Mouse (Mus musculus): ENCODE data around the gene Stac. TPM values are rescaled to one million over a fixed set of nuclear protein-coding genes. Genes with fewer than 3 reads are reported as not detected.

Gene Stac
- polyA plus RNA-seq, 1 experiment from 2014 or later = 4.0 TPM

DNA sequence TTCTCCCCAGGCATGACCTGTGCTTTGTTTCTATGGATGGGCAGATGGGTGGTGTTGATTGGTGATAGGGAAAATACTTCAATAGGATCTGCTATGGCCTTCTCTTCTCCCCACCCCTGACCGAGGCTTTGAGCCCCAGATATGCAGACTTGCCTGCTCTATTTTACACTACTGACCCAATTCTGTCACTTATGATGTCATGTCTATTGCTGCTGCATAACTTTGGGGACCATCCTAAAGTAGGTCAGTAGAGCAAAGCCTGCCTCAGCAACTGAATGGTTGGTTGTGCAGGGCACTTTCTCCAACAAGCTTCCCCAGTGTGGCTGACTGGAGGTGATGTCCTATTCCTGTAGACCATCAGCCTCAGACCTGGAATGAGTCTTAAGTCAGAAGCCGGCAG, 69.0 kb downstream of the Stac start:
- Histone ChIP-seq H3K9me3 (ENCODE audit: low read length) (no peaks in the 10 kb centered on the region), H3K4me3 (ENCODE audit: low read length) (no peak overlapping the region), H3K27me3 (ENCODE audit: insufficient read depth, low read length) (no peaks in the 10 kb centered on the region), H3K9ac (replicated peaks; ENCODE audit: low read length) (no peak overlapping the region), H3K4me1 (ENCODE audit: insufficient read depth, low read length) (no peaks in the 10 kb centered on the region), H3K36me3 (ENCODE audit: insufficient read depth, low read length) (no peaks in the 10 kb centered on the region), H3K27ac (ENCODE audit: low read length) (no peak overlapping the region), H3K4me2 (replicated peaks; ENCODE audit: low read depth, low read length) (no peak overlapping the region)
- WGBS = 78% methylated on average over 2 of the region's 2 CpGs
- no peak for ATAC-seq (ENCODE audit: low FRiP score, low TSS enrichment)

DNA sequence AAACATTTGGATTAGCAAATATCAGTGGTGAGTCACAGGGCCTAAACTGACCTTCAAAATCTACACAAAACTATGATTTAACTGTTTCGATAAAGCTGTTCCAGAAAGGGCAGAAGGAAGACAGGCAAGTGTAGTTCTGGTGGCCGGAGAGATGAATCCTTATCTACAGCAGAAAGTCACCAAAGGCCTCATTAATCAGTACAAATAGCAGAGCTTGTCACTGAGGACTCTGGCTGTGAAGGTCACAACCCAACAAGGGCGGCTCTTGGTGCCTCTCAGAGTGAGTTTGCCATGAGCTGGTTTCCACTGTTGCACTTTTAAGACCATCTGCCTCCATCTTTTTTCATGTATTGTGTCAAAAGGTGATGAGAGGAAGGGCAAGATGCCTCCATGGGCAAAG, 78.8 kb downstream of the Stac start:
- H3K4me3 ChIP-seq (ENCODE audit: low read length) = no peak overlapping the region
- ATAC-seq (ENCODE audit: low FRiP score, low TSS enrichment) = no peak
- no peaks in the 10 kb centered on the region for H3K9me3 ChIP-seq (ENCODE audit: low read length)
- WGBS = 55% methylated on average over 3 of the region's 3 CpGs
- H3K27me3 ChIP-seq (ENCODE audit: insufficient read depth, low read length) = no peaks in the 10 kb centered on the region
- no peak overlapping the region for H3K9ac ChIP-seq (replicated peaks; ENCODE audit: low read length)
- H3K4me1 ChIP-seq (ENCODE audit: insufficient read depth, low read length) = no peaks in the 10 kb centered on the region
- H3K27ac ChIP-seq (ENCODE audit: low read length) = no peak overlapping the region
- H3K36me3 ChIP-seq (ENCODE audit: insufficient read depth, low read length) = no peaks in the 10 kb centered on the region
- no peak overlapping the region for H3K4me2 ChIP-seq (replicated peaks; ENCODE audit: low read depth, low read length)

DNA sequence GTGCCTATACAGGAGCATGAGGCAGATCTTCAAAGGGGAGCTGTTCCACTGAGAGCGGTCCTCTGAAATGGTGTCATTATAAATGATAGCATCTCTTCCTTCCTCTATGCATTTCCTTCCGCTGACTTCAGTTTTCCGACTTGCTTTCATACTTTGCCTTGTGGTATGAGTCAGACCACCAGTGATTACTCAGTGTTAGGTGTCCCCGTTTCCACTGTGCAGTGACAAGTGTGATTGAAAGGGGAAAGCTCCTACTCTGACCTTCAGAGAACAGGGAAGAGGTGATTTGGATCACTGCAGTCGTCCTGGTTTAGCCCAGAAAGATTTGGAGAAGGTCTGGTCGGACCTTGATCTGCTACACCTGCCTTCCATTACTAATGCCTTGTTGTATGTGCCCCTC, 81.4 kb downstream of the Stac start:
- no peaks in the 10 kb centered on the region for H3K36me3 ChIP-seq (ENCODE audit: insufficient read depth, low read length)
- 30% methylated on average over 6 of the region's 6 CpGs for WGBS
- H3K27me3 ChIP-seq (ENCODE audit: insufficient read depth, low read length) = no peaks in the 10 kb centered on the region
- ATAC-seq (ENCODE audit: low FRiP score, low TSS enrichment) = no peak
- no peak overlapping the region for H3K4me2 ChIP-seq (replicated peaks; ENCODE audit: low read depth, low read length)
- H3K27ac ChIP-seq (ENCODE audit: low read length) = no peak overlapping the region
- H3K9ac ChIP-seq (replicated peaks; ENCODE audit: low read length) = no peak overlapping the region
- H3K4me1 ChIP-seq (ENCODE audit: insufficient read depth, low read length) = no peaks in the 10 kb centered on the region
- H3K9me3 ChIP-seq (ENCODE audit: low read length) = no peaks in the 10 kb centered on the region
- H3K4me3 ChIP-seq (ENCODE audit: low read length) = no peak overlapping the region

DNA sequence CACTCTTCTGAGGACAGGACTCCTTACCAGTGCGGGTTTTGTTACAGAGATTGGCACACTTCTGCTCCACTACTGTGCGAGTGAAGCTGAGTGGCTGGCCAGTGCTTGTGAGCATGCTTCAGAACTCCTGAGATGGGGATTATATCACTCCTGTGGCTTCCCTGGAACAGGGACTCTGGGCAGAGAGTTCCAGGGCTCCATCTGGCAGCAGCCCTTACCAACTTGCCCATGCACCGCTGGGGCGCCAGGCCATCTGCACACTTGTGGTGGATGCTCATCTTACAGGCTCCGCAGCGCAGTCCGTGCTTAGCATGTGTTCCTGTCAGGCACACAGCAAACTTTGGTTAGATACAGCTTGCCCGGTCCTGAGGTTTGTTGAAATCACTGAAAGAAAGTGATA, 83.5 kb downstream of the Stac start:
- no peaks in the 10 kb centered on the region for H3K9me3 ChIP-seq (ENCODE audit: low read length)
- no peak overlapping the region for H3K4me2 ChIP-seq (replicated peaks; ENCODE audit: low read depth, low read length)
- H3K9ac ChIP-seq (replicated peaks; ENCODE audit: low read length) = no peak overlapping the region
- no peak for ATAC-seq (ENCODE audit: low FRiP score, low TSS enrichment)
- 92% methylated on average over 8 of the region's 8 CpGs for WGBS
- H3K36me3 ChIP-seq (ENCODE audit: insufficient read depth, low read length) = no peaks in the 10 kb centered on the region
- no peak overlapping the region for H3K27ac ChIP-seq (ENCODE audit: low read length)
- H3K27me3 ChIP-seq (ENCODE audit: insufficient read depth, low read length) = no peaks in the 10 kb centered on the region
- H3K4me1 ChIP-seq (ENCODE audit: insufficient read depth, low read length) = no peaks in the 10 kb centered on the region
- no peak overlapping the region for H3K4me3 ChIP-seq (ENCODE audit: low read length)

DNA sequence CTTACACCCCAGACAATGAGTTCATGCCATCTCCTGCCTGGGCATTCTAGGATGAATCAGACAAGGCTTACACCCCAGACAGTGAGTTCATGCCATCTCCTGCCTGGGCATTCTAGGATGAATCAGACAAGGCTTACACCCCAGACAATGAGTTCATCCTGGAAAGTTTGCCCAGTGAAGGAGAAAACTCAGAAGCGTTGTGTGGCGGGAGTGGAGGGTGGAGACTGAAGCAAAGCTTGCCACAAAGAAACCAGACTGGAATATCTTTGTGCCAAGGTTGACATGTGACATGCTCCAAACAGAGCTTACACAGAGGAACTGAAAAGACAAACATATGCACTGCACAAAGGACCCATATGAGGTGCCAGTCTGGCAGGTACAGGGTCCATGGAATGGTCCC, 102.6 kb downstream of the Stac start:
- H3K9ac ChIP-seq (replicated peaks; ENCODE audit: low read length) = no peak overlapping the region
- H3K4me3 ChIP-seq (ENCODE audit: low read length) = no peak overlapping the region
- H3K27me3 ChIP-seq (ENCODE audit: insufficient read depth, low read length) = no peaks in the 10 kb centered on the region
- H3K4me1 ChIP-seq (ENCODE audit: insufficient read depth, low read length) = no peaks in the 10 kb centered on the region
- no peak overlapping the region for H3K27ac ChIP-seq (ENCODE audit: low read length)
- no peaks in the 10 kb centered on the region for H3K9me3 ChIP-seq (ENCODE audit: low read length)
- no peak overlapping the region for H3K4me2 ChIP-seq (replicated peaks; ENCODE audit: low read depth, low read length)
- H3K36me3 ChIP-seq (ENCODE audit: insufficient read depth, low read length) = no peaks in the 10 kb centered on the region
- no peak for ATAC-seq (ENCODE audit: low FRiP score, low TSS enrichment)
- 90% methylated on average over 2 of the region's 2 CpGs for WGBS

DNA sequence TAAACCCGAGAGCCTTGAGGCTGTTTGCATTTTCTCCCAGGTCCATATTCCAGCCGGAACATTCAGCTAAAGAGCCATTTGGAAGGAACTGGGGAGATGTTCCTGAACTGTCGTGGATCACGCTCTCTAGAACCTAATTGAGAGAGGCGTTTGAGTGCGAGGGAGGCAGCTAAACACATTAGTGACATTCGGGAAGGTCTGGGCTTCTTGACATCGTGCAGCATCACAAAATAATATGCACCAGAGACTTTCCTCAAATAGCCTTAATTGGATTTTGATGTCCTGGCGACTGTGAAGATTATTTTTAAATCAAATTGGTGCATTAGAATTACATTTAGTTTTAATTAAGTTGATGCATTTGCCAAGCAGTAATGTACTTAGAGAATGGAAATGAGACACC, 111.4 kb downstream of the Stac start:
- H3K27ac ChIP-seq (ENCODE audit: low read length) = no peak overlapping the region
- H3K4me3 ChIP-seq (ENCODE audit: low read length) = no peak overlapping the region
- no peak overlapping the region for H3K4me2 ChIP-seq (replicated peaks; ENCODE audit: low read depth, low read length)
- H3K27me3 ChIP-seq (ENCODE audit: insufficient read depth, low read length) = no peaks in the 10 kb centered on the region
- no peaks in the 10 kb centered on the region for H3K9me3 ChIP-seq (ENCODE audit: low read length)
- no peak for ATAC-seq (ENCODE audit: low FRiP score, low TSS enrichment)
- 50% methylated on average over 9 of the region's 9 CpGs for WGBS
- no peaks in the 10 kb centered on the region for H3K4me1 ChIP-seq (ENCODE audit: insufficient read depth, low read length)
- no peak overlapping the region for H3K9ac ChIP-seq (replicated peaks; ENCODE audit: low read length)
- no peaks in the 10 kb centered on the region for H3K36me3 ChIP-seq (ENCODE audit: insufficient read depth, low read length)

DNA sequence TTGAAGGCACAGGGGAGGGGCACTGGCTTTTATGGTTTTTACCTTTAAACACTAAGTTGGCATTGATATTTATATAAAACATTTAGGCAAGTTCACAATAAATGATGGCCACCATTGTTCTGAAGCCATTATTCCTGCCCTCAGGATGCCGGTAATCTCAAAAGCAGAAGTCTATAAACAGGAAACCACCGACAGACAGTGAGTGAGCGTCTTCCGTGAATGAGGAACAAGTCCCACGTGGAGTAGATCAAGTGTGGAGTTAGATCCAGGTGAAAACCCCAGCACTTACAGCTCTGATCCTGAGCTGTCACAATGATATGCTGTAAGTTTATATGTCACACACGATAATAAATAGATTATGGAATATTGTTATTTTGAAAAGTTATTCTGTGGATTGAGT, 112.7 kb downstream of the Stac start:
- Histone ChIP-seq H3K9me3 (ENCODE audit: low read length) (no peaks in the 10 kb centered on the region), H3K36me3 (ENCODE audit: insufficient read depth, low read length) (no peaks in the 10 kb centered on the region), H3K4me3 (ENCODE audit: low read length) (no peak overlapping the region), H3K27ac (ENCODE audit: low read length) (no peak overlapping the region), H3K4me2 (replicated peaks; ENCODE audit: low read depth, low read length) (no peak overlapping the region), H3K4me1 (ENCODE audit: insufficient read depth, low read length) (no peaks in the 10 kb centered on the region), H3K27me3 (ENCODE audit: insufficient read depth, low read length) (no peaks in the 10 kb centered on the region), H3K9ac (replicated peaks; ENCODE audit: low read length) (no peak overlapping the region)
- 81% methylated on average over 6 of the region's 6 CpGs for WGBS
- no peak for ATAC-seq (ENCODE audit: low FRiP score, low TSS enrichment)

DNA sequence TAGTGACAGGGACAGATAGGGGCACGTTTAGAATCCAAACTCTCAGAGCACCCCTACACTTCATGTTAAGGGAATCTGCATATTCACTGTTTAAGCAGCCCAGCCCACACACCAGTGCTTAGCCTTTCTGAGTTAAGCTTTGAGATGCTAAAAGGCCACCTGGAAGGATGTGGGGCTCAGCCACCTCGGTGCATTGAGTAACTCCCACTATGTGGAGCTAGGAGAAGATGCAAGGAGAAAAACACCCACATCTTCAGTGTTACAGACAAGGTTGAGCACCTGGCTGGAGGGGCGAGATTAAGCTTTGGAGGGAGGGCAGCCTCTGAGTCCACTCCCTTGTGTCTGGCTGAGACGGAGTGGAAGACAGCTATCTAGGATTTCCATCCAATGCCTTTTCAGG, 114.3 kb downstream of the Stac start:
- Histone ChIP-seq H3K9ac (replicated peaks; ENCODE audit: low read length) (no peak overlapping the region), H3K27me3 (ENCODE audit: insufficient read depth, low read length) (no peaks in the 10 kb centered on the region), H3K4me1 (ENCODE audit: insufficient read depth, low read length) (no peaks in the 10 kb centered on the region), H3K9me3 (ENCODE audit: low read length) (no peaks in the 10 kb centered on the region), H3K36me3 (ENCODE audit: insufficient read depth, low read length) (no peaks in the 10 kb centered on the region), H3K4me2 (replicated peaks; ENCODE audit: low read depth, low read length) (no peak overlapping the region), H3K27ac (ENCODE audit: low read length) (no peak overlapping the region), H3K4me3 (ENCODE audit: low read length) (no peak overlapping the region)
- WGBS = 41% methylated on average over 4 of the region's 4 CpGs
- ATAC-seq (ENCODE audit: low FRiP score, low TSS enrichment) = no peak

DNA sequence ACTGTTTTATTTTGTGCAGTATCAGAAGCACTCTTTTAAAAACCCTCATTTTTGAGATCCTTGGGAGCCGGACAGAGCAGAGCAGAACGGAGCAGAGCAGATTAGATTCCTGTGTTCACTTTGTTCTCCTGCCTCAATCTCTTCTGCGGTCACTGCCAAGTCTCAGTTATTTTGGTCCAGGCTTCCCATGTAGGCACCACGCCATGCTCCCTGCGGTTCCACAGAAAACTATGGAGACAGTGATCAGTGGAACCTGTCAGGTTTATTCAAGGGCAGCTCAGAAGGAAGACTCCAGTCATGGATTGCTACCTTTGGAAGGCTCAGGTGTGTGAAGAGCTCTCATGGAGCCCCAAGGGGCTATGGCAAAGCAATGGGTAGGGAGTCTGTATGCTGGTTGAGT, 116.3 kb downstream of the Stac start:
- H3K9me3 ChIP-seq (ENCODE audit: low read length) = no peaks in the 10 kb centered on the region
- no peaks in the 10 kb centered on the region for H3K27me3 ChIP-seq (ENCODE audit: insufficient read depth, low read length)
- no peaks in the 10 kb centered on the region for H3K36me3 ChIP-seq (ENCODE audit: insufficient read depth, low read length)
- H3K4me3 ChIP-seq (ENCODE audit: low read length) = no peak overlapping the region
- ATAC-seq (ENCODE audit: low FRiP score, low TSS enrichment) = no peak
- H3K9ac ChIP-seq (replicated peaks; ENCODE audit: low read length) = no peak overlapping the region
- no peaks in the 10 kb centered on the region for H3K4me1 ChIP-seq (ENCODE audit: insufficient read depth, low read length)
- H3K4me2 ChIP-seq (replicated peaks; ENCODE audit: low read depth, low read length) = no peak overlapping the region
- H3K27ac ChIP-seq (ENCODE audit: low read length) = no peak overlapping the region
- 90% methylated on average over 5 of the region's 5 CpGs for WGBS

DNA sequence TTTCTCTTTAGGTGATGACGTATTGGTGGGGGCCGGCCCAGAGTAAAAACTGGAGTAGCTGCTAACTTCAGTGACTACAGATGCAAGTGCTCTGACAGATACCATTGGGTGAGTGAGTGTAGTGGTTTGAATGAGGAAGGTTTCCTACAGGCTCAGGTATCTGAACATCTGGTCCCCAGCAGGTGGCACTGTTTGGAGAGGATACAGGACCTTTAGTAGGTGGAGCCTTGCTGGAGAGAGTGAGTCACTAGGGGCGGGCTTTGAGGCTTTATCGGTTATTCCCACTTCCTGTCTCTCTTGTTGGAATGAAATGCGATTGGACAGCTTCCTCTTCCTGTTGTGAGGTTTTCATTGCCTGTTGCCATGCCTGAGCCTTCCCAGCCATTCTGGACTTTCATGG, 118.5 kb downstream of the Stac start:
- Histone ChIP-seq H3K4me1 (ENCODE audit: insufficient read depth, low read length) (no peaks in the 10 kb centered on the region), H3K27me3 (ENCODE audit: insufficient read depth, low read length) (no peaks in the 10 kb centered on the region), H3K27ac (ENCODE audit: low read length) (no peak overlapping the region), H3K9ac (replicated peaks; ENCODE audit: low read length) (no peak overlapping the region), H3K9me3 (ENCODE audit: low read length) (no peaks in the 10 kb centered on the region), H3K36me3 (ENCODE audit: insufficient read depth, low read length) (no peaks in the 10 kb centered on the region), H3K4me3 (ENCODE audit: low read length) (no peak overlapping the region), H3K4me2 (replicated peaks; ENCODE audit: low read depth, low read length) (no peak overlapping the region)
- 84% methylated on average over 5 of the region's 5 CpGs for WGBS
- no peak for ATAC-seq (ENCODE audit: low FRiP score, low TSS enrichment)

DNA sequence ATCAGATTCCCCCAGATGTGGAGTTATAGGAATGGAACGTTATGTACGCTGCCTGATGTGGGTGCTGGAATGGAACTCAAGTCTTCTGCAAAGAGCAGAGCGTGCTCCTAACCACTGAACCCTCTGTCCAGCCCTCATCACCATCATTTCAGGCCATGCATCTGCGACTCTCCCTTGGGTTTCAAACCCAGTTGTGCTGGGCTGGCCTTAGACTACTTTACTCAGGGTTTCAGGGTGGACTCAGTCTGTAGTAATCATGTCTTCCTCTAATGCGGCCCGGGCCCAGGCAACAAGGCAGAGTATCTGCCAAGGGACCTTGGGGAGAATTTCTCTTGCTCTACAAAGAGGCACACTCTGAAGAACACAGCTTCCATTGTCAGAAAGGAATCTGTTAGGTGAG, 126.0 kb downstream of the Stac start:
- Histone ChIP-seq H3K36me3 (ENCODE audit: insufficient read depth, low read length) (no peaks in the 10 kb centered on the region), H3K4me2 (replicated peaks; ENCODE audit: low read depth, low read length) (no peak overlapping the region), H3K9me3 (ENCODE audit: low read length) (no peaks in the 10 kb centered on the region), H3K27ac (ENCODE audit: low read length) (no peak overlapping the region), H3K27me3 (ENCODE audit: insufficient read depth, low read length) (no peaks in the 10 kb centered on the region), H3K9ac (replicated peaks; ENCODE audit: low read length) (no peak overlapping the region), H3K4me3 (ENCODE audit: low read length) (no peak overlapping the region), H3K4me1 (ENCODE audit: insufficient read depth, low read length) (peaks cover 15% of the 10 kb centered on the region)
- no peak for ATAC-seq (ENCODE audit: low FRiP score, low TSS enrichment)
- 96% methylated on average over 6 of the region's 6 CpGs for WGBS

Measured in kidney, embryonic 16.5 days (tissue).